Mouse (Mus musculus): ENCODE results near the gene Spsb1. TPM values are rescaled to one million over a fixed set of nuclear protein-coding genes. Genes with fewer than 3 reads are reported as not detected.

Spsb1 gene
- total RNA-seq, 2 experiments from 2014 or later, result 5.7 to 8.7 TPM

DNA sequence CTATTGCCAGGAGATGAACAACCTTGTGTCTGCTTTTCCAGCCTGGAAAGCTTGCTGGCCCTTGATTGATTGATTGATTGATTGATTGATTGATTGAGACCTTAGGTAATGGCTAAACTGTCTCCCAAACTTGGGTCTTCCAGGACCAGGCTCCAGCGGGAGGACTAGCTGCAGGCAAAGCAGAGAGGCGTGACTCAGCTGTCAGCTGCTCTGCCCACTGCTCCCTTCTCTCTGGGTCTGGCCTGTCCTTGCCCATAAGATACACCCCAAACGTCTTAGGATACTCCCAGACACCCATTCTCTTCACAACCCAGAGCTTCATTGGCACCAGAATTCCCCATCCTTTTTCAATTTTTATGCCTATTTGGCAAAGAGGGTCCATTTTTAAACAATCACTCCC, 24.1 kb downstream of the Spsb1 start:
- DNase-seq, result no peak
- intact Hi-C loops (cut with DNase I), result no loop called here

DNA sequence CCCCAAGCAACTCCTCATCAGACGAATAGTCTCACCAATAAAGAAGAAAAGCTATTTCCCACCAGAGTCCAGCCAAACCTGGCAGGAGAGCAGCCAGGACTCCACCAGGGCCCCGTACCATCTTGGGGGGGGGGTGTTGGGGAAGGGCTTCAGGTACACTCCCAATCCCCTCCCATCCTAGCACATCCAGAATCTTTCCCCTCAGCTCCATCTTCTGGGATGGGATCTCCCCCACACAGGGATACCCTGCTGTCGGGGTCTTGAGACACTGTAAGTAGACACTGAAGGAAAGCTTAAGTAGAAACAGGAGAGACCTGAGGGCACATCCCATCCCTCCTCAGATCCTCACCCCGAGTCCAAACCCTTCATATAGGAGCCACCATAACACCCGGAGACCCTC, 31.8 kb downstream of the Spsb1 start:
- no peak for DNase-seq
- intact Hi-C loops (cut with DNase I), result no loop called here

DNA sequence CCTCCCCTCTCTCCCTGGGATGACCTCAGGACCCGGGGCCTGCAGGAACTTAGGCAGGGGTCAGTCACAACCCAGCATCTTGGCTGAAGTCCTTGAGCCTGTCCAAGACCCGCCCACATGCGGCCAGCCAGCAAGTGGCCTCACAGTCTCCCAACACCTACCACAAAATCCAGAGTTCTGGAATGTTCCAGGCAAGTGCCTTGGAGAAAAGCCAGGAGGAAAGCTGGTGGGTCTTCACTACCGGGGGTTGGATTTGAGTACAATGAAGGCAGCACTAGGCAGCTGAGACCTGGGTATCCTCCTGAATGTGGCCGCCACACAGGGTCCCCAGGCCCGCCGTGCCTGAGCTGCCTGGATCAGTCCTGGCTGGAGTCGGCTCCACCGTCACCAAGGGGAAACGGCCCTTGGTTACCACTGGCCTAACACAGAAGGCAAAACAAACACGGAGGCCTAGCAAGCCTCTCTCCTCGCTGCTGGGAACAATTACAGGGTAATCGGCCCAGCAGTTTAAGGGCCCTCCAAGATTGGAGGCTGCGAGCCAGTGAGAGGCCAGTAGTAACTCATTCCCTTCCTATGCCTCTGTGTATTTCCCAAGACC, 32.6 kb downstream of the Spsb1 start:
- intact Hi-C loops (cut with DNase I), result no loop called here
- DNase-seq, result peak; percentile 65 to 73

DNA sequence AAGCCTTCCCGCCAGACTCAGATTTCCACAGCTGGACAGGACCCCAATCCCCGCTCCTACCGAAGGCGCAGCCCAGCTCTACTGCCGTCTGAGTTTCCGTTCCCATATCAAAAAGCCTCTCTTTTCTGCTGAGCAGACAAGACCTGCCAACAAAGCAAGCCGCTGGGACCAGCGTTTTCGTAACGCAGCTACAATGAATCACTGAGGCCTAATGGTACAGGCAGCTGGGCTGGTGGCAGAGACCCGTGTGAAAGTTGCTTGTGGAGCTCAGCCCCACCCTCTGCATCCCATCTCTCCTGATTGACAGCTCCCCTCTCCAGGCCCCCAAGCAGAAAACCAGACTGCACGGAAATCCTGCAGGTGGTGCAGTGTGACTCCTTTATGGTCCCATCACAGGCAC, 34.0 kb downstream of the Spsb1 start:
- intact Hi-C loops (cut with DNase I), result no loop called here
- peak in 1 of 2 experiments; percentile 31 for DNase-seq

DNA sequence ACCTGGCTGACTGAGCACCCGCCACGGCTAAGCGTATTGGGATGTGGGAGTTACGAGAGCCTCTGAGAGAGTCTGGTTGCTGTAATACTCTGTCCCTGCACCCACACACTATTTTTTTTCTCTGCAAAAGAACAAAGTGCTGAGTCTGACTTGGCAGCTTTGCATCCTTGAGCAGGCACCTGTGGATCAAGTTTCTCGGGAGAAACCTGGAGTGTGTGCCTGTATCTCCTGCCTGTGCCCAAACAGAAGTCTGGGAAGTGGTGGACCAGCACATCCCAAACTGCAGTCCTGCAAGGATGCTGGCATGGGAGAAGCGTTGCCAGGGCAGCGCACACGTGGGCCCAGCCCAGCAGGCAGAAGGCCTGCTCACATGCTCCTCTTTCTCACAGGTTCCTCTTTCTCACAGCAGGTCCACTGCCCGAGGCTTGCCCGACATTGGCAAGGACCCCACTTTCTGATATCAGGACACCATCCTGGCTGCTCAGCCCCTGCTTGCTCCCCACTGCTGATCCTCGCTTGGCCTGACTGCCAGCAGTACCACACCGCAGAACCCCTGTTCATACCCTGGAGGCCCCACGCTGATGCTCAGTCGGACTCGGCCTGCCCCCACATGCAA, 36.3 kb downstream of the Spsb1 start:
- intact Hi-C loops (cut with DNase I), result no loop called here

DNA sequence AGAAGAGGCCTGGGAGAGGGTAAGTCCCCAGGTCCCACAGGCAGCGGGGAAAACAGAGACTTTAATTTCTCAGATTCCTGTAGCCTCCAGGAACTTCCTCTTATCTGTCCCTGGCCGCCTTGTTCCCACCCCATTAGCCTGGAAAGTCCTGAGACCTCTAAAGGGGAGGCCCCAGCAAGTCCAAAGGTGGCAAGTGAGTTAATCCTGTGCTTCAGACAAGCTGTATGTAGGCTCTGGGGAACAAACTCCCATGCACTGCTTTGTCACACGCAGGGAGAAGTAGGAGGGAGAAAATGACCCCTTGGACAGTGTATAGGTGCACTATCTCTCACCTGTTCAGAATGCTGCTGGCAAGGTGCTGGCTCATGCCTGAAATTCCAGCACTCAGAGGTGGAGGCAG, 38.0 kb downstream of the Spsb1 start:
- intact Hi-C loops (cut with DNase I), result no loop called here
- no peak for DNase-seq

More for the DNA sequence above, 36.3 kb downstream of the Spsb1 start:
- DNase-seq, result no peak

DNA sequence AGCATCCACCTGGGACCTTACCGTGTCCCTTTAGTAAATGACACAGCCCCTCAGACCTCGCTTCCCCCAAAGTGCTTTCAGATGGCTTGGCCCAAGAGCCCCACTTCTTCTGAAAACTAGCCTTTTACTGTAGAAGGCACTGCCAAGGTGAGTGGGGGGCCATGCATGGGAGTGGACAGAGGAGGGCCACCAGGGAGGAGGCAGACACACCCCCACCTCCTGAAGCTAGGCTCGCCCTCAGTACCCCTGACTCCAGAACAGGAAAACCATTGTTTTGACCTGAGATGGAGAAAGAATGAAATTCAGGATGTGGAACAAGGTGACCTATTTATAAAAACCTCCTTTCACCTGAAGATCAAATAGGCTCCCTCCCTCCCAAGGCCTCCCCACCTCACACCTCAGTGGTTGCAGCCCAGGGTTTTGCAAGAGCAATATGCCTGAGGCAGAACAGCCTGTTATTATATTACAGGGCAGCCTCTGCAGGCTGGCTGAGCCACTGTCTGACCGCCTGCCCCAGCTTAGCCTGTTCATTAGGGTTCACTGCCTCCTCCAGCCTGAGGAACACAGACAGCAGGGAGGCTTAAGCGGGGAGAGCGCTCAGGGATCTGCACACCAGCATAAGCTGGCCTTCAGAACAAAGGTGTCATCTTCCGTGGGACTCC, 41.0 kb downstream of the Spsb1 start:
- no peak for DNase-seq
- intact Hi-C loops (cut with DNase I), result no loop called here

DNA sequence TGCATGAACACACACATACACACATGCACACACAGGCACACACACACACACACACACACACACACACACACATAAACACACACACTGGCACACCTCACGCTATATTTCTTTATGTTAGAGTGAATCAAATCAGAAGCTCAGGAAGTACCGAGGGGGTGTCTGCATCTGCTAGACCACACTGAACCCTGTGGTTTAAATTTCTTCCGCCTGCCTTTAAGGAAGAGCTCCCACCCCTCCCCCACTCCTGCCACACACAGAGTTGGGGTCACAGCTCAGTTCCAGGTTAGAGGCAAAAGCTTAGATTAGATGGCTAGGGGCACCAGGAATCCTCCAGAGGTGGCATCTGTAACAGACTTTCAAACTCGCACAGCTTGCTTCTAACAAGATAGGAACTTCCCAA, 42.4 kb downstream of the Spsb1 start:
- intact Hi-C loops (cut with DNase I), result no loop called here
- DNase-seq, result no peak

DNA sequence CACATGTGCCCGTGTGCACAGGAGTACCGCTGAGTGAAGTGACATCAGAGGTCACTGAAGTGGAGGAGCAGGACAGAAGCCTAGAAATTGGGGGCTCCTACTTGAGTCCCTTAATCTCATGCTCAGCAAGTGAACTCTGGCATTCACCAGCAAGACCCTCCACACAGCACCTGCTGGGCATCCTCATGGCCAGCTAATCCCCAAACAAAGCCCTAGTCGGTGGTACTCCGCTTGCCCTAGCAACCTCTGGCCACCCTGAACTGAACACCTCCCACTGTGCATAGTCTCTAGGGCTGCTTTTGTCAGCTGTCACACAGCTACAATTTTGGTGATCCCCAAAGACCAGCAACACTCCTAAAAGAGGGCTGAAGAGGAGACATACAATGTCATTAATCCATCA, 44.3 kb downstream of the Spsb1 start:
- DNase-seq, result no peak
- intact Hi-C loops (cut with DNase I), result no loop called here

DNA sequence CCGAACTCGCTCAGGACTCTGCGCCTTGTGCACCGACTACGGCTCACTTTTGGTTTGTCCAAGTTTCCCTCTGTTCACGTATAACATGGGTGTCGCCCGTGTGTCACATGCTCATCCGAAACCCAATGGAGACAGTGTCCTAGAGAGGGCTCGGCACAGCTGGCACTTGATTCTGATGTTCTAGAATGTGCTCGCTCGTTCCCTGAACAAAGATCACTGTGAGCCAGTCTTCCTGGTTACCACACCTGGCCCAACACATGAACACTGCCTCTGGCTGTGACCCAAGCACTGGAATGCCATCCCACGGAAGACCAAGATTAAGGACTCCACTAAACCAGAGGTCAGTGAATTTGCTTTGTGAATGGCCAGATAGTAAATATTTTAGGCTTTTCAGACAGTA, 45.3 kb downstream of the Spsb1 start:
- no peak for DNase-seq
- intact Hi-C loops (cut with DNase I), result no loop called here

DNA sequence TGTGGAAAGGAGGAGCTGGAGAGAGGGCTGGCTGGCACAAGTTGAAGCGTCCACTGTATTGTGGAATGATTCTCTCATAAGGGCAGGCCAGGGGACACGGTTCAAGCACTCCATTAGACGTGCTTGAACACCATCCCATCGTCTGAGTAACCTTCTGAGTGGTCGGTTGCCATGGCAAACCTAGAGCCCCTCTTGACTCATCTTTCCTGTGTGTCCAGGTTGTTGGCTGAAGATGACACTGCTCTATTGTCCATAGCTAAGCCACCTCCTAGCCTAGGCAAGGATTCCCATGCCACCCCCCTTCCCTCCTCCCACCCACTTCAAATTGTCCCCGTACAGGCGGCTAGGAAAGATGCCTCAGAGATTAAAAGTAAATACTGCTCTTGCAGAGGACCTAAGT, 45.9 kb downstream of the Spsb1 start:
- DNase-seq, result no peak
- intact Hi-C loops (cut with DNase I), result no loop called here

DNA sequence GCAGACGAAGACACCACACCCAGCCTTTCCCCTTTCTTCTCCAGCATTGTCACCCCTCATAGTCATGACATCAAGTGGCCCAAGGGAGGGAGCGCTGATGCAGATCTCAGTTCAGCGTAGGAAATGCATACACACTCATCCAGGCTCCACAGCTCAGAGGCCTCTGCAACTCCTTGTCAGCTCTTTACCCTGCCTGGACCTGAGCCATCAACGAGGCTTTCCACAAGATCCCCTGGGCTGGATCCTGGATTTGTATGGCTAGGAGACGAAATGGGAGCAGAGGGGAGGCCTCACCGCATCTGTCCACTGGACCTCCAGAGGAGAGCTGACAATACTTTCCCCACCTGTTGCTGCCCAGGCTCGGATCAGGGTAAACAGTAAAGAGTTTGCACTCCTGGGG, 47.2 kb downstream of the Spsb1 start:
- intact Hi-C loops (cut with DNase I), result no loop called here
- no peak for DNase-seq

DNA sequence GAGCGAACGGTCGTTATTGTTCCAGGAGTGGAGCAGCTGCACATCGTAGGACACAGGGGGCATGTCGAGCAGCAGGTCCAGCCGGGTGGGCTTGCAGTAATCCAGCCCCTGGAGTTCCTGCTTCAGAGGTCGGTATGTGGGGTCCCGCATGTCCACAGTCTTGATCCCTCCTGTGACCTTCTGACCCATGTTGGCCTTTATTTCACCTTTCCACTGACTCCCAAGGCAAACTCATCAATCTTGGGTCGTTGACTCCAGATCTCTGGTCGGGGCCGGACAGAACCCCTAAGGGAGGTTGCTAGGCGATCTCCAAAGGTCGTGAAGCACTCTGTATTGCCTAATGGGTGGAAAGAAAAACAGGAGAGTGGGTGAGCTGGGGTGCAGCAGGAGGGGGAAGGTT, 47.9 kb downstream of the Spsb1 start:
- intact Hi-C loops (cut with DNase I), result no loop called here
- DNase-seq, result no peak

DNA sequence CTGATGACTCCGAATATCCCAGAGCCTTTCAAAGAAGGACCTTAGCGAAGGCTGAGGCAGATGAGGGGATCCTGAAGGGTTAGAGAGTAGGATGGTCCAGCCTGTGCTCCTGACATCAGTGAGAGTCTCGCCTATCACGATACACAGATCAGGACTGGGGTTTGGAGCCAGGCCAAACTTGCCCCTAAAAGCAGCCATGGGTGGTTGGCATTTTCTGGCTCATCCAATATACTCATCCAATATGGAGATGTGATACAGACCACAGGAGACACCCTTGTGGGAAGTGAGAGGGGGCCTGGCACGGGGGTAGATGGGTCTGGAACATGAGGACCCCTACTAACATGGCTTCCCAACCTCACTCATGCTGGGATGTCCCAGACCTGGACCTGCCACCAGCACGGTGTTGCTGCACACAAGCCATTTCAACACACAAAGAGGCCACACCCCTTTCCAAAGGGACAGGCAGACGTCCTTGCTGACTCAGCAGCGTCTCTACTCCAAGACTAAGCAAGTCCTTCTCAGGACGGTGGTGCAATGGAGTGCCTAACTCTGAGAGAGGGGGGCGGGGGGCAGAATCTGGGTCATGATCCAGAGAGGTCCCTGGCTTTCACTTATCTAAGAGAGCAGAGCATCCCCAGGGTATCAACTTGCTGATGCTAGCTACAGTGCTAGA, 49.4 kb downstream of the Spsb1 start:
- intact Hi-C loops (cut with DNase I), result no loop called here
- no peak for DNase-seq

DNA sequence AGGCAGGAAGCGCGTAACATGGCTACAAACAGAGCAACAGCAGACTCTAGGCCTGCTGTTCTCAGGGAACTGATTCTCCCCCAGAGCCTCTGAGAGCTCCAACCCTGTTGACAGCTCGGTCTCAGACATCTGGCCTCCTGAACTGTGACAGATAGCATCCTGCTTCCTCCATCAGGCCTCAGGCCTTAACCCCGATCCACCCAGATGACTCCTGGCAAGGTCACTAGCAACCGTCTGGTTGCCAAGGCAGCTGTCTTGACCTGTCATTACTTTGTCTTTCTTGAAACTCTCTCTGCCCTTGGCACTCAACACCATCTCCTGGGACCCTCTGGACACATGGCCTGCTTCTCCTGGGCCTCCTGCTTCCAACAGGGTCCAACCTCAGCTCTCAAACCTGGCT, 51.8 kb downstream of the Spsb1 start:
- intact Hi-C loops (cut with DNase I), result no loop called here
- DNase-seq, result peak; percentile 45 to 69

DNA sequence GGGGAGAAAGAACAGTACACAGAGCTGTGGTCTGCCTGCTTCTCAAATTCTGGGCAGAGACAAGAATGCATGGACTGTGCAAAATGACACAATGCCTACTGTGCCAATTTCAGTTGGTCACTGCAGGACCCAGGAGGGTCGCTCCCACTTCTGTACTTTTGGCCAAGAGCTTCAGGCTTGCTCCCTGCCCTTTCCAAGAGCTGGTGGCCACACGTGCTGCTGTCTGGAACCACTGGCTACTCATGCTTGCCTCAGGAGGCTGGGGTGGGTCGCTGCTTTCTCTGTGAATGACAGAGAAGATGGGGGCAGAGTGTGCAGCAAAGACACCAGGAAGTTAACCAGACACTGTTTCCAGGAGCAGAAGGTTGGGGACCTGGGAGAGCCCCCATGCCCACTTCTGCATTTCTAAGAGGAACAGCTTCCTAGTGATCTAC, 53.5 kb downstream of the Spsb1 start:
- no peak for DNase-seq
- intact Hi-C loops (cut with DNase I), result no loop called here

DNA sequence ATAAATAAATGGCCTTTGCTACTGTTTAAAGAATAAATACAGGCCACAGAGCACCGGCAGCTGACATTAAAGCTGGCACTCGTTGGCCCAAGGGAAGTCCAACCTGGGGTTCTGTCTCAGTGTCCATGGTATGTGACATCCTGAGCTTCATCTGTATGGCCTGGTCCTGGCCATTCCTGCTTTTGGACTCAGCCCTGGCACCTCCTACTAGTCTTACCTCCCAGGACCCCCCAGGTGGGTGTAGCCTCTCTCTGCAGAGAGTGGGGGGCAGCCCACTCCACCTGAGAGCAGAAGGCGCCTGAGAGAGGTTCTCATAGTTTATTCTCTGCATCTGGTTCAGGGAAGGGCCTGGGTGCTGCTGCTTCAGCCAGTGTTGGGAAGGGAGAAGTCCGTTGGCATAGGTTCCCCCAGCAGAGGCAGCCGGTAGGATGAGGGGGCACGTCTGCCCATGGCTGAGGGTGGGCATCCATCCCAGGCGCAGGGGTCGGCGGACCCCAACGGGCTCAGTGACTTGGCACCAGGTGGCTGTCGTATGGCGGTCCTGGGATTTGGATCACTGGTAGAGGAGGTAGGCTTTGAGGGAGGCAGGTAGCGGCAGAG, 57.1 kb downstream of the Spsb1 start:
- intact Hi-C loops (cut with DNase I), result no loop called here
- DNase-seq, result no peak

DNA sequence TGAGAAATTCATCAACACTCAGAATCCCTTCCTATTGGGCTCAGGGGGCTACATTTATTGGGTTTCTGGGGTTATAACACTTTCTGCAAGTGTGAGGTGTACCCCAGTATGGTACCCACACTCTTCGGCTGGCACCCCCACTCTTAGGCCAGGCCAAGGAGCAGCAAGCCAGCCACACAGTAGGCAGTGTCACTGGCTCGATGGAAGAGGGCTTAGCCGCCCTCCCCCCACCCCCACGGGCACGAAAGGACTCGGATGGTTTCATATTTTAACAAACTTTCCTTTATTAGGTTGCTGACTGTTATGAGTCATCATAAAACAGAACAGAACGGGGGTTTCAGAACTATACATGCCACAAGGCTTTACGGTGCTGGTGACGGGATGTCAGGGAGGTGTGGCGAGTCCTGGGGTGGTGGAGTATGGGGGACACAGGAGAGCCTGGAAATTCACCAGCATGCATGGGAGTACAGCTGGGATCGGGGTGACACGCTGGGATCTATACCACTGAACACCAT, 58.8 kb downstream of the Spsb1 start:
- no peak for DNase-seq
- intact Hi-C loops (cut with DNase I), result no loop called here

DNA sequence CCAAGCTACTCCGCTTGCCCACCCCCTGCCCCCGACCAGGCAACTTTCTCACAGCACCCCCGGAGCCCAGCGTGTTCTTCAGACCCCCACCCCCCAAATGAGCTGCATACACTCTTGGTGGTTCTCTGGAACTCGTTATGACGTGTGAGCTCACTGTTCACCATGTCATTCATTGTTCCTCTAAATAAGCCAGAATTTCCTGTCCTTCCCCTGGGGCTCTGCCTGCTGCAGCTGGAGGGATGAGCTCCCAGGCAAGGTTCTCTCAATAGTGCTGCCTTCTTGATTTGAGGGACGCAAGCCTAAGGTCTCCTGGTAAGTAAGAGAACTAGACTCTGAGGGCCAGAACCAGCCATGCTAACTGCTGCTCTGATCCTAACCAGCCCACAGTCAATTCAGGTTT, 59.6 kb downstream of the Spsb1 start:
- no peak for DNase-seq
- intact Hi-C loops (cut with DNase I), result no loop called here

DNA sequence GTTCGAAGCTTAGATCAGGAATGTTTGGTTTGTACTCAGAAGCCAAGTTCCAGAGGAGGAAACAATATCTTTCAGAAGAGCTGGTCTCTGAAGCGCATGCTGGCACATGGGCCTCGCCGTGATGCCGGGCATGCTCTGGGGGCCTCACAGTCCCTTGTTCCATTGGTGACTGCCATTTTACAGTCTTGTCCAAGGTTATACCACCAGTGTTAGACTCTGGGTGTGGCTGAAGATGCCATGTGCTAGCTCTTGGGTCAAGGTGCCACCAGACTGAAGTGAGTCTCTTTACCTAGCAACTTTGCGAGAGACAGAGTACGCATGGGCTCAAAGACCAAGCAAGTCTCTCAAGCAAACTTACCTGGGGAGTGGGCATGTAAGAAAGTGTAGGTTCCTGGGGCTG, 60.5 kb downstream of the Spsb1 start:
- DNase-seq, result no peak
- intact Hi-C loops (cut with DNase I), result no loop called here

DNA sequence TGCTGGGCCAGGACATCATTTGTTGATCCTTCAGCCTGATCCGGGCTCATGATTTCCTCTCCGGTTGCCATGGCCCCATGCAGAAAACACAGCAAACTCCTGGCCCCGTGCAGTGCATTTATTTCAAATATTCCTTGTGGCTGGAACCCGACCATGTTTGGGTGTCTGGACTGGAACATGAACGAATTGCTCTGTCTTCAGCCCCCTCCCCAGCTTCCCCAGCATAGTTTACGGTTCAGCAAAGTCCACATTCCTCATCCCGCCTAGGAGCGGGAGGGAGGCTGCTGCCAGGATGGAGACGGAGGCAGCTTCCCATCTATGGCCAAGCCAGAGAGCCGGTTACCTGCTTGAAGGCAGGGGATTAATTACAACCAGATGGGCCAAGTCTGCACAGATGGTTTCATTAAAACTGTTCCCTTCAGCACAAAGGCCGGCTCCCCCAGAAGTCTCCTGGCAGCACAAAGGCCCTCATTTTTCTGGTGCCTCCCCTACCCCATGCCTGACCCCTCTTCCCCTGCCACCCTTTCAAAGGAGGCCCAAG, 61.2 kb downstream of the Spsb1 start:
- intact Hi-C loops (cut with DNase I), result no loop called here
- peak in 1 of 2 experiments; percentile 30 for DNase-seq

Data from gastrocnemius, postnatal 36 days (tissue).